Mouse (Mus musculus) mouse embryonic stem cell (cell line): ENCODE measurements around the gene Zfp354b.

Experiments used
- in situ Hi-C, 2 experiments: fragments of 300-500 bp; cut with MboI; formaldehyde crosslinking; loops; 1 replicate in 1 of 2; 3 replicates in 1 of 2; pipeline ENCODE4 v1.14.3; 2019 to 2020; ENCODE audit warnings: low sequenced_read_pairs in 2 of 2, low pct_unique_long_range_greater_than_20kb in 1 of 2, mixed read lengths in 1 of 2; ENCODE audit not compliant: unreplicated experiment in 1 of 2

Zfp354b gene

GRCm38 (mm10) chr11:50892441-50892840 is 39.0 kb downstream of the Zfp354b start:
- in situ Hi-C loops: no loop called here

GRCm38 (mm10) chr11:50887390-50888128 is 43.9 kb downstream of the Zfp354b start, which contains the start of gene Zfp454:
Gene Zfp454 (minus strand): TSS chr11:50887651.
- in situ Hi-C loops: no loop called here

- in situ Hi-C loops: no loop called here
Measured at GRCm38 (mm10) chr11:50886933-50887293, 44.5 kb downstream of the Zfp354b start.

GRCm38 (mm10) chr11:50886231-50886932 is 45.1 kb downstream of the Zfp354b start:
- in situ Hi-C loops: no loop called here

GRCm38 (mm10) chr11:50883756-50884155 is 47.7 kb downstream of the Zfp354b start:
- in situ Hi-C loops: no loop called here

- in situ Hi-C loops: no loop called here
Measured at GRCm38 (mm10) chr11:50878641-50879040, 52.8 kb downstream of the Zfp354b start.
